Mouse (Mus musculus): ENCODE measurements around the gene Cfap300.

DNA sequence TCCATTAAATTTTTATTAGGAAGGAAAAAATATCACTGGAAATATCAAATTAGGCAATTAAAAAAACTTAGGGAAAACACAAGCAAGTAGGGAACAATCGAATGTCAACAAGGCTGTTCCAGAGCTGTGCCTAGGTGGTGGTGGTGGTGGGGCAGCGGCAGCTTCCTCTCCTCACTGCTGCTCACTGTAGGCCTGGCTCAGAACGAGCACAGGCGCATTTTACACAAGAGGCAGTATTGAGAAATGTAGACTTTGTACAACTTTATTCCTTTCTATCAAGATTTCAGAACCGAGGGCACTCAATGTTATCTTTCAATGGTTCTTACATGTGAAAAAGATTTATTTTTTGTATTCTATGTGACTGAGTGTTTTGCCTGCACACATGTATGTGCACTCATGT is 36.3 kb upstream of the Cfap300 start:
- no peak for TF ChIP-seq CTCF (IDR thresholded peaks at IDR 0.05; ENCODE audit: borderline replicate concordance, extremely low read depth, insufficient read depth, insufficient read length)
- no peak for TF ChIP-seq POLR2A (IDR thresholded peaks at IDR 0.05; ENCODE audit: borderline replicate concordance, extremely low read depth, insufficient read depth, insufficient read length, poor library complexity, severe bottlenecking)

Measured in brain, embryonic 14.5 days (tissue).